Mouse (Mus musculus) frontal cortex, postnatal 25 days (tissue): ENCODE data around the gene Lep.
A peak's percentile ranks its signal among the peaks of the same experiment; 100 is the strongest.

Experiments
- DNase-seq, 2 experiments: peaks; one replicate each; pipeline ENCODE4 v3.0.0; 2022; ENCODE audit warnings: low spot score in 2 of 2

Gene Lep

GRCm38 (mm10) chr6:29117417-29118104 is 57.5 kb downstream of the Lep start:
- peak; percentile 26 to 27 for DNase-seq

GRCm38 (mm10) chr6:29118231-29118630 is 58.2 kb downstream of the Lep start:
- DNase-seq: no peak

- DNase-seq: no peak
These were observed 58.9 kb downstream of the Lep start for GRCm38 (mm10) chr6:29118963-29119362.

- no peak for DNase-seq
These were observed 60.0 kb downstream of the Lep start for GRCm38 (mm10) chr6:29119990-29120389.
